Mouse (Mus musculus) MEL (cell line): ENCODE data around the gene Nup62. TPM values are rescaled to one million over a fixed set of nuclear protein-coding genes. Genes with fewer than 3 reads are reported as not detected.

ENCODE experiments used
- DNase-seq: peaks from one replicate; pipeline ENCODE4 v3.0.0; 2011; ENCODE audit warnings: low read depth, low spot score
- H3K27ac ChIP-seq: 2 replicates; pipeline ENCODE4 v1.5.1; 2012; ENCODE audit warnings: low read depth, mild to moderate bottlenecking, control low read depth, low read length, moderate library complexity; ENCODE audit not compliant: control insufficient read depth
- H3K27me3 ChIP-seq, 2 experiments: fragments of 150-350 bp in 1 of 2; sonication (generic) in 1 of 2; 2 replicates each; pipeline ENCODE4 v1.6.1; 2012; ENCODE audit warnings: low read length in 2 of 2, mild to moderate bottlenecking in 2 of 2, improper control_type of control experiment in 1 of 2, moderate library complexity in 1 of 2; ENCODE audit not compliant: insufficient read depth in 2 of 2, control insufficient read depth in 1 of 2
- H3K36me3 ChIP-seq, 2 experiments: 2 replicates each; pipeline ENCODE4 v1.6.1; 2012 to 2014; ENCODE audit warnings: low read length in 2 of 2, improper control_type of control experiment in 1 of 2, inconsistent platforms in 1 of 2, mild to moderate bottlenecking in 1 of 2; ENCODE audit not compliant: insufficient read depth in 2 of 2, control insufficient read depth in 1 of 2
- H3K4me1 ChIP-seq, 2 experiments: fragments of 150-350 bp in 1 of 2; sonication (generic) in 1 of 2; 2 replicates each; pipeline ENCODE4 v1.6.1; 2012; ENCODE audit warnings: low read length in 2 of 2, improper control_type of control experiment in 1 of 2, mild to moderate bottlenecking in 1 of 2; ENCODE audit not compliant: insufficient read depth in 2 of 2, control insufficient read depth in 1 of 2
- H3K4me3 ChIP-seq, 2 experiments: fragments of 150-350 bp in 1 of 2; sonication (generic) in 1 of 2; 2 replicates each; pipeline ENCODE4 v1.5.1; 2012; ENCODE audit warnings: low read depth in 2 of 2, low read length in 2 of 2, mild to moderate bottlenecking in 2 of 2, moderate library complexity in 2 of 2, control low read depth in 1 of 2, improper control_type of control experiment in 1 of 2; ENCODE audit not compliant: control insufficient read depth in 1 of 2, insufficient read depth in 1 of 2
- H3K79me2 ChIP-seq: 2 replicates; pipeline ENCODE4 v1.6.1; 2012; ENCODE audit warnings: mild to moderate bottlenecking, low read length, moderate library complexity; ENCODE audit not compliant: control insufficient read depth, poor library complexity, insufficient read depth
- H3K9ac ChIP-seq: 2 replicates; pipeline ENCODE4 v1.6.1; 2012; ENCODE audit warnings: low read depth, mild to moderate bottlenecking, control low read depth, low read length, moderate library complexity; ENCODE audit not compliant: control insufficient read depth, poor library complexity, severe bottlenecking
- H3K9me3 ChIP-seq: fragments of 150-350 bp; sonication (generic); replicated peaks from 2 replicates; pipeline ENCODE4 v1.6.1; 2012; ENCODE audit warnings: mild to moderate bottlenecking, low read length, improper control_type of control experiment, moderate library complexity; ENCODE audit not compliant: insufficient read depth
- CTCF ChIP-seq, 3 experiments: IDR thresholded peaks in 2 of 3; conservative IDR thresholded peaks in 1 of 3; 2 replicates each; pipeline ENCODE4 v1.5.1; 2011 to 2012; ENCODE audit warnings: low read length in 3 of 3, low read depth in 2 of 3, mild to moderate bottlenecking in 2 of 3, improper control_type of control experiment in 1 of 3, inconsistent platforms in 1 of 3, mixed read lengths in 1 of 3, moderate library complexity in 1 of 3; ENCODE audit not compliant: control insufficient read depth in 1 of 3, insufficient read depth in 1 of 3, poor library complexity in 1 of 3, severe bottlenecking in 1 of 3
- E2F4 ChIP-seq: IDR thresholded peaks from 2 replicates; pipeline ENCODE4 v1.6.1; 2011; ENCODE audit warnings: low read depth, low read length, improper control_type of control experiment, borderline replicate concordance
- EP300 ChIP-seq, 2 experiments: IDR thresholded peaks; 2 replicates each; pipeline ENCODE4 v1.6.1; 2011; ENCODE audit warnings: improper control_type of control experiment in 2 of 2, low read length in 2 of 2, low read depth in 1 of 2, mild to moderate bottlenecking in 1 of 2
- HCFC1 ChIP-seq: IDR thresholded peaks from 2 replicates; pipeline ENCODE4 v1.6.1; 2012; ENCODE audit warnings: low read depth, mild to moderate bottlenecking, inconsistent platforms, low read length, improper control_type of control experiment, moderate library complexity
- JUND ChIP-seq: IDR thresholded peaks from 2 replicates; pipeline ENCODE4 v1.6.1; 2011; ENCODE audit warnings: low read depth, mild to moderate bottlenecking, improper control_type of control experiment, low read length
- MAFK ChIP-seq: IDR thresholded peaks from 2 replicates; pipeline ENCODE4 v1.6.1; 2011; ENCODE audit warnings: low read depth, mild to moderate bottlenecking, low read length, improper control_type of control experiment, borderline replicate concordance
- MAZ ChIP-seq: IDR thresholded peaks from 2 replicates; pipeline ENCODE4 v1.6.1; 2012; ENCODE audit warnings: low read depth, mild to moderate bottlenecking, inconsistent platforms, low read length, improper control_type of control experiment
- MXI1 ChIP-seq: IDR thresholded peaks from 2 replicates; pipeline ENCODE4 v1.6.1; 2011; ENCODE audit warnings: mild to moderate bottlenecking, low read depth, low read length, improper control_type of control experiment
- MYB ChIP-seq: IDR thresholded peaks from 2 replicates; pipeline ENCODE4 v1.6.1; 2011; ENCODE audit warnings: mild to moderate bottlenecking, low read depth, low read length, improper control_type of control experiment
- MYC ChIP-seq: IDR thresholded peaks from 2 replicates; pipeline ENCODE4 v1.6.1; 2011; ENCODE audit warnings: low read depth, mild to moderate bottlenecking, low read length, improper control_type of control experiment, moderate library complexity
- NRF1 ChIP-seq: IDR thresholded peaks from 2 replicates; pipeline ENCODE4 v1.6.1; 2014; ENCODE audit warnings: low read depth, mild to moderate bottlenecking, inconsistent platforms, low read length, improper control_type of control experiment, moderate library complexity; ENCODE audit not compliant: poor library complexity, insufficient read depth, severe bottlenecking
- POLR2A ChIP-seq, 2 experiments: IDR thresholded peaks; 2 replicates each; pipeline ENCODE4 v1.6.1; 2011 to 2012; ENCODE audit warnings: low read length in 2 of 2, mild to moderate bottlenecking in 2 of 2, control low read depth in 1 of 2, improper control_type of control experiment in 1 of 2, low read depth in 1 of 2, moderate library complexity in 1 of 2; ENCODE audit not compliant: control insufficient read depth in 1 of 2, insufficient read depth in 1 of 2, poor library complexity in 1 of 2
- RCOR1 ChIP-seq: IDR thresholded peaks from 2 replicates; pipeline ENCODE4 v1.6.1; 2012; ENCODE audit warnings: low read depth, mild to moderate bottlenecking, inconsistent platforms, low read length, improper control_type of control experiment
- SIN3A ChIP-seq: IDR thresholded peaks from 2 replicates; pipeline ENCODE4 v1.6.1; 2012; ENCODE audit warnings: low read length, improper control_type of control experiment, inconsistent platforms
- TCF12 ChIP-seq: IDR thresholded peaks from 2 replicates; pipeline ENCODE4 v1.6.1; 2014; ENCODE audit warnings: low read depth, mild to moderate bottlenecking, inconsistent platforms, low read length, improper control_type of control experiment, moderate library complexity
- UBTF ChIP-seq: IDR thresholded peaks from 2 replicates; pipeline ENCODE4 v1.6.1; 2012; ENCODE audit warnings: low read depth, mild to moderate bottlenecking, inconsistent platforms, low read length, improper control_type of control experiment, moderate library complexity, borderline replicate concordance; ENCODE audit not compliant: insufficient read depth
- USF1 ChIP-seq: IDR thresholded peaks from 2 replicates; pipeline ENCODE4 v1.6.1; 2014; ENCODE audit warnings: low read depth, mild to moderate bottlenecking, inconsistent platforms, low read length, improper control_type of control experiment, moderate library complexity
- USF2 ChIP-seq, 2 experiments: IDR thresholded peaks; 2 replicates each; pipeline ENCODE4 v1.6.1; 2011 to 2012; ENCODE audit warnings: improper control_type of control experiment in 2 of 2, low read length in 2 of 2, borderline replicate concordance in 1 of 2, inconsistent platforms in 1 of 2, low read depth in 1 of 2, mild to moderate bottlenecking in 1 of 2; ENCODE audit not compliant: insufficient read depth in 1 of 2
- ZMIZ1 ChIP-seq: IDR thresholded peaks from 2 replicates; pipeline ENCODE4 v1.6.1; 2012; ENCODE audit warnings: low read depth, mild to moderate bottlenecking, inconsistent platforms, low read length, improper control_type of control experiment, moderate library complexity
- ZNF384 ChIP-seq: IDR thresholded peaks from 2 replicates; pipeline ENCODE4 v1.6.1; 2012; ENCODE audit warnings: low read depth, mild to moderate bottlenecking, inconsistent platforms, low read length, improper control_type of control experiment
- polyA plus RNA-seq, 2 experiments: library from polyadenylated mRNA; stranded (reverse) in 1 of 2; unstranded in 1 of 2; fragments of >175 nt in 1 of 2; fragments of >200 nt in 1 of 2; gene quantifications; 2 replicates each; pipeline versions ENCODE4 v1.2.1 to v1.2.4; 2012; ENCODE audit warnings: low replicate concordance in 2 of 2, low read depth in 1 of 2; ENCODE audit not compliant: insufficient read length in 2 of 2, insufficient read depth in 1 of 2, missing spikeins in 1 of 2
- total RNA-seq: library from RNA; depleted of rRNA; stranded (reverse); fragments of 300-350 nt; gene quantifications from 2 replicates; pipeline ENCODE4 v1.2.3, GENCODE M21; 2012

The Nup62 gene
- total and polyA plus RNA-seq, 3 experiments = 136 to 235 TPM; not detected in 1

- Histone ChIP-seq H3K9me3 (no peaks in the 10 kb centered on the region), H3K4me1 (peaks cover 3 to 4% of the 10 kb centered on the region in 2 experiments; a peak in 3 of 4 replicates), H3K27me3 (no peaks in the 10 kb centered on the region), H3K36me3 (no peaks in the 10 kb centered on the region), H3K9ac (no peak overlapping the region), H3K27ac (no peak overlapping the region), H3K4me3 (no peak overlapping the region), H3K79me2 (peaks cover 9% of the 10 kb centered on the region)
- no peak for DNase-seq
- TF ChIP-seq RCOR1 (no peak), HCFC1 (no peak), ZMIZ1 (no peak), TCF12 (no peak), MAZ (no peak), MYC (no peak), E2F4 (no peak), USF2 (IDR thresholded peaks at IDR 0.05; ENCODE audit: borderline replicate concordance in 1 of 2, insufficient read depth in 1 of 2, low read depth in 1 of 2, low read length in 2 of 2) (no peak), UBTF (no peak), USF1 (no peak)
Observed at GRCm38 (mm10) chr7:44867802-44868201, 51.9 kb downstream of the Nup62 start.

- DNase-seq = no peak
- Histone ChIP-seq H3K79me2 (peaks cover 9% of the 10 kb centered on the region), H3K36me3 (no peaks in the 10 kb centered on the region)
- TF ChIP-seq ZNF384 (no peak), TCF12 (no peak), MYB (no peak)
- TF ChIP-seq, all 39 proteins: peak for 0
- peak overlapping the region; percentile 82 for H3K9ac ChIP-seq
- H3K9me3 ChIP-seq = no peaks in the 10 kb centered on the region
- H3K4me1 ChIP-seq = peaks cover 3 to 4% of the 10 kb centered on the region in 2 experiments; a peak in 3 of 4 replicates
- peak overlapping the region; percentile 64 to 71; a peak in 3 of 4 replicates for H3K4me3 ChIP-seq
- H3K27ac ChIP-seq = no peak overlapping the region
- no peaks in the 10 kb centered on the region for H3K27me3 ChIP-seq
Observed at GRCm38 (mm10) chr7:44868465-44868864, 52.6 kb downstream of the Nup62 start.

GRCm38 (mm10) chr7:44868919-44869696 is 53.2 kb downstream of the Nup62 start:
- no peaks in the 10 kb centered on the region for H3K36me3 ChIP-seq
- H3K9ac ChIP-seq = peak overlapping the region; percentile 82
- H3K79me2 ChIP-seq = peaks cover 9% of the 10 kb centered on the region
- H3K27ac ChIP-seq = peak overlapping the region; percentile 67
- H3K4me3 ChIP-seq = peak overlapping the region; percentile 64 to 71; a peak in 3 of 4 replicates
- peak; percentile 65 for DNase-seq
- H3K27me3 ChIP-seq = no peaks in the 10 kb centered on the region
- H3K4me1 ChIP-seq = peaks cover 3 to 4% of the 10 kb centered on the region in 2 experiments; a peak in 3 of 4 replicates
- no peaks in the 10 kb centered on the region for H3K9me3 ChIP-seq
- TF ChIP-seq MXI1 = peak; percentile 61
- peak; percentile 52; the same call in 1 of the 2 replicates for TF ChIP-seq NRF1
- TF ChIP-seq EP300 (IDR thresholded peaks at IDR 0.05; ENCODE audit: low read depth in 1 of 2, low read length in 2 of 2) = no peak
- TF ChIP-seq POLR2A (IDR thresholded peaks at IDR 0.05; ENCODE audit: control insufficient read depth in 1 of 2, insufficient read depth in 1 of 2, low read depth in 1 of 2, low read length in 2 of 2, poor library complexity in 1 of 2) = peak in 1 of 2 experiments; percentile 41; a peak in 1 of 4 replicates
- TF ChIP-seq SIN3A = peak; percentile 14; the same call in 1 of the 2 replicates
- no peak for TF ChIP-seq JUND
- 0 out of 2 replicates have a peak, but pooled peaks have one; percentile 15 for TF ChIP-seq MAFK
- peak; percentile 27; the same call in 1 of the 2 replicates for TF ChIP-seq MAZ
- 0 out of 6 replicates have a peak, but pooled peaks of 1 of the 3 experiments have one; percentile 7 for TF ChIP-seq CTCF (IDR thresholded peaks at IDR 0.05 in 2 of 3, conservative IDR thresholded peaks at IDR 0.05 in 1 of 3; ENCODE audit: control insufficient read depth in 1 of 3, insufficient read depth in 1 of 3, low read depth in 2 of 3, low read length in 3 of 3, poor library complexity in 1 of 3, severe bottlenecking in 1 of 3)
